Mouse (Mus musculus): ENCODE data around the gene Dtymk. TPM values are rescaled to one million over a fixed set of nuclear protein-coding genes. Genes with fewer than 3 reads are reported as not detected.
A peak's percentile ranks its signal among the peaks of the same experiment; 100 is the strongest.
"Not testable (repeated sequence)": the region's sequence is repeated elsewhere in the genome, so short reads cannot be mapped to it uniquely, and the experiment has no call there.

The Dtymk gene
- total RNA-seq, 2 experiments from 2014 or later = 54.6 to 57.5 TPM

DNA sequence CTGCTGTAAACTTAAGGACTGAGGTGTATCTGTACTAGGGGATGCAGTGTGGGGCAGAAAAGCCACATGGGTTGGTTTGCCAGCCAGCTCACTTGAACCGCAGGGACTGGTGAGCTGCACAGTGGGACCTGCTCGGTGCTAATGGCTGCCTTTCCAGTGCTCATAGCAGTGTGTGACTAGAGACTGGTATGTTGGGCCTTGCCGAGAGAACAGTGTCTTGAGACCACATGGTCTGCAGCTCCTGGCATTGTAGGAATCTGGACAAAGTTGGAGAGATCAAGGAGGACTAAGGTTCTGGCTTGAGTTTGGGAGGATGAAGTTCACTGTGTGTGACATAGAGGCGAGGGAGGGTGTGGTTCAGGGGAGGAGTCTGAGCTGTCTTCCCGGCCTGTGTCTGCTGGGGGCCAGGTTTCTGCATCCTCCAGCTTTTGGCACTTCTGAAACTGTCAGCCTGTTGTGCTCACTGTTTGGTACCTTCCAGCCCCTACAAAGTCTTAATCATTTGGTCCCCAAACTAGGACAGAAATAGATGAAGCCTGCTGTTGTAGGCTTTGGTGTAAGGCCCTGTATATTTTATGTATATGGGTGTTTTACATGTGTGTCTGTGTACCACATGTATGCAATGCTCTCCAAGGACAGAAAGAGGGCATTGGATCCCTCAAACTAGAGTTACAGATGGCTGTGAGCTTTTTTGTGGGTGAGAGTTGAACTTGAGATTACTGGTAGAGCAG, 3.7 kb upstream of the Dtymk start:
- no peak for DNase-seq (ENCODE audit: low spot score in 2 of 2)

DNA sequence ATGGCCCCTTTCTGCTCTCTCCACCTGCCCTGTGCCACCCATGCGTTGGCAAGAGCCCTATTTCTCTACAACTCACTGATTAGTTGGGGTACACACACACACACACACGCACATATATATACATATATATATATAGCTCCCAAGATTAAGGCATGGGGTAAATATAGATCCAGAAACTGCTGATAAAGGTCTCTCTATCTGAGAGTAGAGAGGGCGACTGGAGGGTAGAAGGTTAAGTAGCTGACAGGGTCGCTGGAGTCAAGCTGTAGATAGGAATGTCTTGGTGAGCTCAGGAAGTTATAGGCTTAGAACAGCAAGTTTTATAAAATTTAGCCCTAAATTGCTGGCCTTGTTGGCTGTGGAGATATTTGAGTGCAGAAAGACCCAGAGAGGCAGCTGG, 3.1 kb upstream of the Dtymk start:
- no peak for DNase-seq (ENCODE audit: low spot score in 2 of 2)

DNA sequence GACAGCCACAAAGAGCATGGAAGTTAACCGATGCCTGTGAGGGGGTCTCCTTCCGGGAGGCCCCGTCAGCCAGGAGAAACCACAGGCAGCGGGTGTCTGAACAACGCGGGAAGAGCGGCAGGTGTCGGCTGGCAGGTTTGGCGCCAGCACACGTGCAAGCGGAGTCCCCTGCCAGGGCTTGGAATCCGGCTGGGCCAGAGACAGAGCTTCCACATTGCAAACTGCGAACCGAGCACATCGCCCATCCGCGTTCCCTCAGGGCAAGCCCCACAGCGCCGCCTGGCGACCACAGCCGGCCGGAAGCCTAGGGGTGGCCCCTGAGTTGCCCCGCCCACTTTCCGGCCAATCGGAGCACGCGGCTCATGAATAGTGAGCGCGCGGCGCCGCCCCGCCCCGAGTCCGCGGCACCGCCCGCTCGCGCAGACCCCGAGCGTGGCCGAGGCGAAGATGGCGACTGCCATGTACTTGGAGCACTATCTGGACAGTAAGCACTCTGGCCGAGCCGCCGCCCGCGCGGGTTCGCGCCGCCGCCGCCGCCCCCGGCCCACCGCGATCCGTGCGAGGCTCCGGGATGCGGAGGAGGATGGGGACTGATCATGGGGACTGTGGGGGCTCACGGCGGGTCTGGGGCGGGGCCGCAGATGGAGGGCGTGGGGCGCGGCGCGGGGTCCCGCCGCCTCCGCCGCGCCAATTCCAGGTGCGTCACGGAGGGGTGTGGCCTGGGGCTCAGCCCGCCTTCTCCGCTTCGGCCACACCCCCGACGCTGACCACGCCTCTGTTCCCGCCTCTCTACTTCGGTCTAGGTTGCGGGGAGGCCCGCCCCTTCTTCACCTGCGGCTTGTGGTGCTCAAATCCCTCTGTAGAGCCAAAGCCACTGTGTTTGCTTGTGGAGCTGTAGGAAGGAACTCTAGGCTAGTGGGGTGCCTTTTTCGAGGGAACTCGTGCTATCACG, 2.1 kb upstream of the Dtymk start, which contains the start of gene Ing5:
Gene Ing5 (plus strand): TSS at position 410 of the 952 bp plus-strand sequence.
- DNase-seq (ENCODE audit: low spot score in 2 of 2) = peak; percentile 100

DNA sequence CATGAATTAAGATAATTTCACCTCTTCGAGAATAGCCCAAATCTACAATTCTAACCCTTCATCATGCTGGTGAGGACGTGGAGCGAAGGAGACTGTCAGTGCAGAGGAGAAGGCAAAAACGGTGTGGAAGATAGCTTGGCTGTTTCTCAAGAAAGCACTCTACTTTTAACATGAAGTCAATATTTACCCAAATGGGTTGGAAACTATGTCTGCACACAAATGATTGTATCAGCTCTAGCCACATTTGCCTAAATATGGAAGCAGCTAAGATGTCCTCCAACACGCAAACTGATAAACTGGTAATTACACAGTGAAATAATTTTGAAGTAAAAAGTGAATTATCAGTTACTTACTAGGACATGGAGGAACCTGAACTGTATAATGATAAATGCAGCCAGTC, 1.0 kb upstream of the Dtymk start:
- DNase-seq (ENCODE audit: low spot score in 2 of 2) = no peak

DNA sequence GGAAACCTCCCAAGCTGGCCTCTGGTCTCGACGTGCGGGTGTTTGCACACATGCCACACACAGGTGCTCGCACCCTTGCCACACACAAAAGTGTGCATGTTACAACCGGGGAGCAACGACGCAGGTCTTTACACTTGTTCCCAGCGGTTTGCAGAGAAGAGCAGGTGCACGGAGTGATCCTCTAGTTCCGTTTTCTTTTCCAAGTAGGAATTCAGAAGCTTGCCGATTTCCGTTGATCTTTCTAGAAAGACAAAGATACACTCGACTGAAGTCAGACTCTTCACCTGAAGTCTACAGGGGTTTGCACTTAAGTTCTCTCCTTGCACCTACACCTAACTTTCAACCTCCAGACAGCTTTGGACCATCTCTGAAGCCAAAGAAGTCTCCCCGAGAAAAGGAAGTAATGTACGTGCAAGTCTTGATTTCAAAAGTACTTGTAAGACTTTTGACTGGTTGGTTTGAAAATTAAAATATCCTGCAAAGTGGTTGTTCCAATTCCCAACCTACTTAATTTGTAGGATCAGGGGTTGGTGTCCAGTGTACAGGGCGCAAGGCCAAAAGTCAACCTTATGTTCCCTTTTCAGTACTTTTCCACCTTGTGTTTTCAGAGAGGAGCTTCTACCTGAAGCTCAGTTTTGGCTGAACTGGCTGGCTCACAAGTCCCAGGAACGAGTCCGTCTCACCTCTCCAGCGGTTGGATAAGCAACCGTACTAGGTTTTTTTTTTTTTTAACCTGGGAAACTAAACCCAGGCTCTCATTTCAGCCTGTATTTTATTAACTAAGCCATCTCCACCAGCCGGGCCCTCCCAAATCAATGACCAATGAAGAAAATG, 847 bp downstream of the Dtymk start:
- no peak for DNase-seq (ENCODE audit: low spot score in 2 of 2)

DNA sequence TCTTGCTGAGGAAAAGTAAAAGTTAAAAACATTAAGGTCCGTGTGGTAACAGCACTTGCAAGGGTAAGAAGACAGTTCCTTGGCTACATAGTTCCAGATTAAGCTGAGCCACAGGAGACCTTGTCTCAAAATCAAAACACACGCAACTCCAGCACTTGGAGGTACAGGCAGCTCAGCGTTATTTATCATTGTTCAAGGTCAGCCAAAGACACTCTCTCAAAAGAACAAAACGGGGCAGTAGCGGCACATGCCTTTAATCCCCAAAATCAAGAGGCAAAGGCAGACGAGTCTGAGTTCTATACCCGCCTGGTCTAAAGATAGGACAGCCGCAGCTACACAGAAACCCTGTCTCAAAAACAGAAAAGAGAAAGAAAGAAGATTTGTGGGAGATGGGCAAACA, 5.8 kb downstream of the Dtymk start:
- peak in 1 of 2 experiments; percentile 15 for DNase-seq (ENCODE audit: low spot score in 2 of 2)

DNA sequence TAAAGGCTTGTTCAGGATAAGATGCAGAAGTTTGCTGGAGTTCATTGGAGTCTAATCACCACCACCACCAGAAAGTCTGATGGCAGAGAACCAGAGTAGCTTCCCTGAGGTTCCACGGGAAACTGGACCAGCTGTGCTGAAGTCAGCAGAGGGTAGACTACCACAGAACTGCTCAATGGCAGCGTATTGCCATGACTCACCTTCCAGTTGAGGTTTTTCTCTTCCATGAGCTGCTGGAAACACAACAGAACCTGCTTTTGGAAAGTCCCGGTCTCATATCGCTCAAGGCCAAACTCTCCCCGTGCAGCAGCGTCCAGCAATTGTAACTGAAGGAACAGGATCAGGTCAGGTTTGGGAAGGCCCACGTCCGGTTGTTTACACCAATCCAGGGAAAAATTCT, 7.2 kb downstream of the Dtymk start:
- DNase-seq (ENCODE audit: low spot score in 2 of 2) = no peak

DNA sequence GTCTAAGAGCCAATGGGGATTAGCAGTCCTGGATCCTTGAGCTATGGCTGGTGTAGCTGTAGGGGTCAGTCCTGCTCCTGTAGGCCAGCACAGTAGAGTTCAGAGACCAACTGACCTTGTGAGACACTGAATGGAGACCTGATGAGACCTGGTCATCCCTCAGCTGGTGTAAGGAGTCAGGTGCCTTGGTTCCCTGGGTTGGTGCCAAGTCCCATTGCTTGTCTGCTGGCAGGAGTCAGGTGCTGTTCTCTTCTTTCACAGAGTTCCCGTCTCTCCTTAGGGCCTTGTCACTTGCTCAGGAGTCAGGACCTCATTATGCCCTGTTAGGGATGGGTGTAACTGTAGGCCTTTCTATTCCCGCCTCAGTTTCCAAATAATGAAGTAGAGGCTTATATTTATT, 14.8 kb downstream of the Dtymk start:
- DNase-seq (ENCODE audit: low spot score in 2 of 2) = no peak

DNA sequence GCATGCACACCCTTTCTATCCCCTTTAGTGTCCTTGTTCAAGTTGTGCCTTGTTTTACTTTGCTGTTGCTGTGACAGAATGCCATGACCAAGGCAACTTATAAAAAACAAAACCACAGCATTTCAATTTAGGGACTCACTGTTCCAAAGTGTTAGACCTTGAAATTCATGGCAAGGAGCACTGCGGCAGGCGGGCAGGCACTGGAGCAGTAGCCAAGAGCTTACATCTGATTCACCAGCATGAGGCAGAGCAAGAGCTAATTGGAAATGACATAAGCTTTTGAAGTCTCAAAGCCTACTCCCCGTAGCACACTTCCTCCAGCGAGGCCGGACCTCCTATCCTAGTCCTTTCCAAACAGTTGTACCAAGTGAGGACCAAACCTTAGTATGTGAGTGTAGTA, 25.0 kb downstream of the Dtymk start:
- DNase-seq (ENCODE audit: low spot score in 2 of 2) = no peak

DNA sequence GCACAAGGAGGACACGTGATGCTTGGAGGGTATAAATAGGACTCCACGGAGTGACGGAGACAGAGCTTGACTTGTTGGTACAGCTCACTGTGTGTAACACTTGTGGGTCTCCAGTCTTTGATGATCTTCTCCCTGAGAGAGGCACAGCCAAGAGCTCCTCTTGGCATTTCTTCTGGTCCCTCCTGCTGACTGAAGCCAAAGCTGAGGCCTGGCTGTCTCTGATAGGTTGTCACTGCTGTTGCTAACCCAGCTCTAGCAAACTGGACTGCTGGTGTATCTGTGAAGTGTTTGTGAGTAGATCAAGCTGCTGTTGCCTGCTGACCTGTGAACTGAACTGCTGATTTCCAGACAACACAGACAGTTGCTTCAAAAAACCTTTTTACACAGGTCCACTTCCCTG, 31.8 kb downstream of the Dtymk start:
- DNase-seq (ENCODE audit: low spot score in 2 of 2) = no peak

DNA sequence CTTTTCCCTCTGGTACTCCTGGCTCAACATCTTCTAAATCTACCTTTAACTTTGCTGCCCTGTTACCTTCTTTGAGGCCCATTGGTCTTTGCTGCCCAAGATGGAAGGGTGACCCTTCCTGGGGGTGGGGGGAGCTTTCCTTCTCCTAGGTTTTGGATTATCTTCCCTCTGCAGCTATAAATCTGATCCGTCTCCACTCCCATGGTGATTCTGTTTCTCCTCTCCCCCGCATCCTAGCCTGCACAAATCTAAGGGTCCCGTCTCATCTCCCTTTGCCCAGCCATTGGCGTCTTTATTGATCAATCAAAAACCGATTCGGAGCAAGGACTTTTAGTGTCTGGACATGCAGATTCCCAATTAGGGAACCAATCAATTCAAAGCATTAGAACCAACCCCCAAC, 34.1 kb downstream of the Dtymk start:
- no peak for DNase-seq (ENCODE audit: low spot score in 2 of 2)

DNA sequence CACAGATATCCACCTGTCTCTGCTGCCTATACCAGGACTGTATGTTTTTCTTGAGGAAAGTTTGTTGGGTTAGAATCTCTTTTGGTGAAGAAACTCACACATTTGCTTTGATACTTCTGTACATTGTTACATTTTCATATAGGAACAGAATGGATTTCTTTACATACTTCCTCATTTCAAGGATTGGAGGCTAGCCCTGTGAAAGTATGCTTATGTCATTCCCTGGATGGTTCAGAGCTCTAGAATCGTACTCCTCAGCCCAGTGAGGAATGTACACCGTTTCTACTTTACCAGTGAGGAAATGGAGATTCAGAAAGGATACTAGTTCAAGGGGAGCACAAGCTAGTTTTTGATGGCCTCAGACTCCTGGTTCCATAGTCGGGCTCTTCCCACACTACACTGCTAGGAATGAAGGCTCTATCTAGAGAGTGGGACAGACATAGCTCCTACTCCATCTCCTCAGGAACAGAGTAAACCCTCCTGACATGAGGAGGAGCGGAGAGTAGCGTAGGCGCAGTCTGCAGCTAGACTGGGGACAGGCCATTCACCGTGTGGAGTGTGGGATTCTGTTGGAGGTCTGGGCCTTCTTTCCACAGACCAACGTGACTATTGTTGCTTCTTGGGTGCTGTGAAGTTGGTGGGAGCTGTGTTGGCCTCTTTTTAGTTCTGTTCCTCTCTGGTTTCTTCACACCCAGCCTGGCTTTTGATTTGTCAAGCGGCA, 36.7 kb downstream of the Dtymk start:
- DNase-seq (ENCODE audit: low spot score in 2 of 2) = no peak

DNA sequence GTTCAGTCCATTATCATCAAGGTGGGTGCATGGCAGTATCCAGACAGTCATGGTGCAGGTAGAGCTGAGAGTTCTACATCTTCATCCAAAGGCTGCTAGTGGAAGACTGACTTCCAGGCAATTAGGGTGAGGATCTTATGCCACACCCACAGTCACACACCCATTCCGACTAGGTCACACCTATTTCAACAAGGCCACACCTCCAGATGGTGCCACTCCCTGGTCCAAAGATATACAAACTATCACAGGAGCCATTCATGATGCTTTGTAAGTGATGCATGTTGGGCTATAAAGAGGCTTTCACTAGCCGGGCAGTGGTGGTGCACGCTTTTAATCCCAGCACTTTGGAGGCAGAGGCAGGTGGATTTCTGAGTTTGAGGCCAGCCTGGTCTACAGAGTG, 38.2 kb downstream of the Dtymk start:
- not testable (repeated sequence) for DNase-seq (ENCODE audit: low spot score in 2 of 2)

DNA sequence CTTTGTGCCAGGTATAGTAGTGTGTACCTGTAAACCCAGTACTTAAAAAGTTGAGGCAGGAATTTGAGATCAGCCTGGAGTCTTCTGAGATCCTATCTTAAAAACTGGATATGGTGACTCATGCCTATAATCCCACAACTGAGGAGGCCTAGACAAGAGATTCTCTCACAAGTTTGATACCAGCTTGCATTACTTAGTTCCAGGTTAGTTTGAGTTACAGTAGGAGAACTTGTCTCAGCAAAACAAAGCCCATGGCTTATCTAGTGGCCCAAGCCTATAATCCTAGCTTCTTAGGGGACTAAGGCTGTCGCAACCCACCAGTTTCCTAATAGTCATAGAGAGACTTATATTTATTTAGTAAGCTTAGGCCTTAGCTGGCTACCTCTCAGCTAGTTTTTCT, 41.7 kb downstream of the Dtymk start:
- no peak for DNase-seq (ENCODE audit: low spot score in 2 of 2)

DNA sequence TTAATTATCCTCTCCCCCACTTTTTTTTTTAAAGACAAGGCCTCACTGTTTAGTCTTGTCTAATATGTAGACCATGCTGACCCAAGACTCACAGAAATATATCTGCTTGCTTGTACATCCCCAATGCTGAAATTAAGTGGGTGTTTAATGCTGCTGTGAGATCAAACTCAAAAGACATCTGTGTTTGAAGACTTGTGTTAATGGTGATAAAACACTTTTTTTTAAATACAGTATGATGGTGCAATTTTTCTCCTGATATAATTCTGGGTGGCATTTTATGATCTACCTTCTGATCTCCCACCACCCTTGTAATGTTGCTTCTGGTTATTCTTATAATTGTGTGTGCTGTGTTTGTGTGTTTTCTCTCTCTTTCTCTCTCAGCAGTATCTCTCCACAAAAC, 45.6 kb downstream of the Dtymk start:
- no peak for DNase-seq (ENCODE audit: low spot score in 2 of 2)

DNA sequence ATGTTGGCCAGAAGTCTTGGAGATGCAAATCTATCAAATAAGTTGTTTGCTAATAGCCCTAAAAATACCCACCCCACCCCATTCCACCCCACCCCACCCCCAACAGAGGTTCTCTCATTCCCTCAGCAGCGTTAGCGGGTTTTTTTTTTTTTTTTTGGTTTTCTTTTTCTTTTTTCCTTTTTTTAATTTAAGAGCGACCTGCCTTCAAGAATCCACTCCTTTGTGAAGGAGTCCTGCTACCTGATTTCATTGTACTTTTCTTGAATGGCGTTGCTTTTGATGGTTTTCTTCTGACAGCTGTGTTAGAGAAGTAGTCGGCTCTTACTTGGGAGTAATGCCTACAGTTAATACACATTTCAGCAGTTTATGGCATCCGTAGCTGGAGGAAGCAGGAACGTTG, 46.1 kb downstream of the Dtymk start:
- no peak for DNase-seq (ENCODE audit: low spot score in 2 of 2)

DNA sequence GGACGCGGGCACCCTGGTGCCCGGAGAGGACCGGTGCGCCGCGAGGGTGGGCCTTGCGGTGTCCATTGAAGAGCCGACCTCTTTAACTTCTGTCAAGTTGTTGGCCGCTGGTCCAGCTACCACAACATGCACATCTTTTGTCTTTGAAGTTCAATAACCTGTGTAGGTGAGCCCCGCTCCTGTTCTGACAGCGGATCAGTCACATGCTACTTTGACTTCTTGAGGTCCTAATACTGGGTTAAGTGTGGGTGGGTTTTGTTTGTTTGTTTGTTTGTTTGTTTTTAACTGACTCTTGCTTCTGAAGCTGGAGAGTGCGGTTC, 46.5 kb downstream of the Dtymk start:
- DNase-seq (ENCODE audit: low spot score in 2 of 2) = no peak

DNA sequence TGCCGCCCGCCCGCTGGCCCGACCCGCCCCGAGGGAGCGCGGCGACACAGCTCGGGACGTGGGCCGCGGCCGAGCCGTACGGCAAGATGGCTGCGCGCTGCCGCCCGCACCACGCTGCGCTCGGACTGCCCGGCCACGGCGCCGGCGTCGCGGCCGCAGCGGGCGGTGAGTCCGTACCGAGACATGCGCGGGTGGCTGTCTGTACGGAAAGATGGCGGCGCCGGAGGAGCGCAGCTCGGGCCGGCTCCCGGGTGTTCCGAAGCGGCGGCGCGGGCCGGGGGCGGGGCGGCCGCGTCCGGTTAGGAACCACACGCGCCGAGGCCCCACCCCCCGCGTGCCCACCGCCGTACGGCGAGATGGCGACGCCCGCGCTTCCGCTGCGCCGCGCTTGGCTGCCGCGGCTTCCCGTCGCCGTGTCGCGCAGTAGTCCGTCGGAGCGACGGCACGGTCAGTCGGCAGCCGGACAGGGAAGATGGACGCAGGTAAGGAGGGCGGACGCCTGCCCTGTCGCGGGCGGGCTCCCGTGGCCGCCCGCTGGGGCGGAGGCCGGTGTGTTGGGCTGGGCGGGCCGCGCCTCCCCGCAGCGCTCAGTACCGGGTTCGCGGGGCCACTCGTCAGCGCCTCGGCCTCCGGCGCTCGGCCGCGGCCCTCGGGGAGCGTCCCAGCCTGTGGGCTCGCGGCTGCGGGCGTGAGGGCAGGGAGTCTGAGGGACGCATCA, 47.0 kb downstream of the Dtymk start, which contains the start of gene Thap4:
Gene Thap4 (minus strand): TSS at position 292 of the 718 bp plus-strand sequence.
- DNase-seq (ENCODE audit: low spot score in 2 of 2) = peak; percentile 91 to 94

DNA sequence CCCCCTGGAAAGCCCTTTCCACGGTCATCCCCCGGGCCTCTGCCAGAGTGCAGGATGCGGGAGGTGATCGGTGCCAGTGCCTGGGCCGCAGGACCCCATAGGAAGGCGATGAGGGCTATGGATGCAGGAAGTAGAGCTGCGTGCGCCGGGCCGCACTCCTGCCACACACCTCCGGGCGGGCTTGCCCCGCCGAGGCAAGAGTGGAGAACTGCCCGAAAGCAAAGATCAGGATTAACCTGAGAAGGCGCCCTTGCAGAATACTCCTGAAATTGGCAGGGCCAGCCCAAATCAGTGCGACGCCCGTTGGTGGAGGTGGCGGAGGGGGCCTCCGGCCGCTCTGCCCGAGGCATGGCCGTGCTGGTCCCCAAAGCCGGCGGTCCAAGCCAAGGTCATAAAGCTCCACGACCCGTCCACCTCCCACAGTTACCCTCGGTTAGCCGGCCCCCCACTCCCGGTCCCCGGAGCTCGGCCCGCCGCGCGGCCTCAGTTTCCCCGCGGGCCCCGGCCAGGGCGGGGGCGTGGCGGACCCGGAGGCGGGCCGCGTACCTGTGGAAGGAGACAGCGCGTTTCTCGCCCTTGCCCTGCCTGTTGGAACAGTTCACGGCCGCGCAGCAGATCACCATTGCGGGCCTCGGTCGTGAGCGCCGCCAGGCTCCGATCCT, 47.7 kb downstream of the Dtymk start:
- DNase-seq (ENCODE audit: low spot score in 2 of 2) = peak in 1 of 2 experiments; percentile 53

DNA sequence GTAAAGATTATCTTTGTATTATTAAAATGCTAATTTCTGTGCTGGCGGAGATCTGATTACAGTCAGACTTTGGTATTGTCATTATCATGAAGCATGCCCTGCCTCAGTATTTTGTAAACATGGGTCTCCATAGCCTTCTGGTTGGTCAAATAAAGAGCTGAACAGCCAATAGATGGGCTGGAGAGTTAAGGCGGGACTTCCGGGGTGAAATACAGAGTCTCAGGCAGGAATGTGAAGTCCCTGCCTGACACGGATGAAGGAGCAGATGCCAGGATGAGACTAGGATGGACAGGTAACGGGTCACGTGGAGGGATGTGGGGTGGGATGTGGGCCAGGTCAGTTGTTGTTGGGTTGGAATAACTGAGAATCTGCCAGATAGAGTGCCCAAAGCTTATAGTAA, 50.4 kb downstream of the Dtymk start, which contains the start of gene Atg4b:
Gene Atg4b (plus strand): TSS at position 211 of the 400 bp plus-strand sequence.
- DNase-seq (ENCODE audit: low spot score in 2 of 2) = no peak

Measured in adrenal gland, adult 18-20 months (tissue).